Mouse (Mus musculus): ENCODE results near the gene Epas1. TPM values are rescaled to one million over a fixed set of nuclear protein-coding genes. Genes with fewer than 3 reads are reported as not detected.

Gene Epas1
- polyA plus RNA-seq, 1 experiment from 2014 or later = 5.1 TPM

DNA sequence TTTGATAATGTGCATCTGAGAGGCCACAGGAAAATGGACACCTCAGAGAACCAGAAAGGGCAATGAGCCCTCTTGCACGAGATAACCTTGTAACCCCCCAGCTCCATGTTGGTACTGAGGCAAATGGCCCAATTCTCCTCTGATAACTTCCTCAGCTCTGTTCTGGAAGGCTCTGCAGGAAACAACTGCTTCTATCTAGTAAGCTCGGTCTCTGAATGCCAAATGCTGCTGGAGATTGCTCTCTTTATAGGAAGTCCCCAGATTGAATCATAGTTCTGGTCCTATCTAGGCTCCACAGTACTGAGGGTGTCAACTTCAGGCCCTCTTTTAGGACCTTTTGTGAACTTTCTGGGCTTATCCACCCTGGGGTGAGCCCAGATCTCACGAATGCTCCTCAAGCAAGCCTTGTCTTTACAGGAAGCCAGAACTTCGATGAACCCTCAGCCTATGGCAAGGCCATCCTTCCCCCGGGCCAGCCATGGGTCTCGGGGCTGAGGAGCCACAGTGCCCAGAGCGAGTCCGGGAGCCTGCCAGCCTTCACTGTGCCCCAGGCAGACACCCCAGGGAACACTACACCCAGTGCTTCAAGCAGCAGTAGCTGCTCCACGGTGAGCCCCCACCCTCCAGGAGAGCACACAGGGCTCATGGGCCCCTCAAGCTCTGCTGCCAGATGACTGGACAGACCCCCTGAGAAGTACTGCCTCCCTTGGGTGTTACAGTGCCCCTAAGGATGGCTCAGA lies 71.8 kb downstream of the Epas1 start:
- no peaks in the 10 kb centered on the region for H3K4me1 ChIP-seq
- H3K9me3 ChIP-seq = no peaks in the 10 kb centered on the region
- no peak overlapping the region for H3K4me3 ChIP-seq
- ATAC-seq (replicated peaks) = no peak
- no peaks in the 10 kb centered on the region for H3K27me3 ChIP-seq (replicated peaks)
- no peaks in the 10 kb centered on the region for H3K36me3 ChIP-seq (replicated peaks)
- no peak overlapping the region for H3K9ac ChIP-seq
- H3K27ac ChIP-seq = no peak overlapping the region
- no peak overlapping the region for H3K4me2 ChIP-seq
- WGBS = 89% methylated on average over 9 of the region's 9 CpGs

- H3K36me3 ChIP-seq (replicated peaks) = no peaks in the 10 kb centered on the region
- H3K9me3 ChIP-seq = no peaks in the 10 kb centered on the region
- no peaks in the 10 kb centered on the region for H3K27me3 ChIP-seq (replicated peaks)
- H3K27ac ChIP-seq = no peak overlapping the region
- no peak overlapping the region for H3K4me2 ChIP-seq
- H3K4me1 ChIP-seq = no peaks in the 10 kb centered on the region
- WGBS = 91% methylated on average over 17 of the region's 17 CpGs
- no peak for ATAC-seq (replicated peaks)
- H3K9ac ChIP-seq = no peak overlapping the region
- no peak overlapping the region for H3K4me3 ChIP-seq
Measured at GRCm38 (mm10) chr17:86826376-86826775, 72.9 kb downstream of the Epas1 start.

DNA sequence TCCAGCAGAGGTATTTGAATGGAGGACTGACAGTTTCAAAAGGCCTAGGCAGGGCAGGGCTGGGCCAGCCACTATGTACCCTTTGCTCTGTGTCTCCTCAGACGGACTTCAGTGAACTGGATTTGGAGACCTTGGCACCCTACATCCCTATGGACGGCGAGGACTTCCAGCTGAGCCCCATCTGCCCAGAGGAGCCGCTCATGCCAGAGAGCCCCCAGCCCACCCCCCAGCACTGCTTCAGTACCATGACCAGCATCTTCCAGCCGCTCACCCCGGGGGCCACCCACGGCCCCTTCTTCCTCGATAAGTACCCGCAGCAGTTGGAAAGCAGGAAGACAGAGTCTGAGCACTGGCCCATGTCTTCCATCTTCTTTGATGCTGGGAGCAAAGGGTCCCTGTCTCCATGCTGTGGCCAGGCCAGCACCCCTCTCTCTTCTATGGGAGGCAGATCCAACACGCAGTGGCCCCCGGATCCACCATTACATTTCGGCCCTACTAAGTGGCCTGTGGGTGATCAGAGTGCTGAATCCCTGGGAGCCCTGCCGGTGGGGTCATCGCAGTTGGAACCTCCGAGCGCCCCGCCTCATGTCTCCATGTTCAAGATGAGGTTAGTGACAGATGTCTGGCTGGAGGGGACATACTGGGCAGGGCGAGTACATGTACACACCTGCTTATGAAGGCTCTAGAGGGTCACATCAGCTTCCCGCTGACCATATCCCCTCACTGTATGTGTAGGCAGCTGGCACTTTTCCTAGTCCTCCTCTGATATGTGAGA lies 74.1 kb downstream of the Epas1 start:
- no peaks in the 10 kb centered on the region for H3K4me1 ChIP-seq
- H3K9me3 ChIP-seq = no peaks in the 10 kb centered on the region
- no peak overlapping the region for H3K27ac ChIP-seq
- 92% methylated on average over 19 of the region's 19 CpGs for WGBS
- no peak overlapping the region for H3K4me3 ChIP-seq
- no peaks in the 10 kb centered on the region for H3K27me3 ChIP-seq (replicated peaks)
- no peak for ATAC-seq (replicated peaks)
- no peak overlapping the region for H3K4me2 ChIP-seq
- H3K36me3 ChIP-seq (replicated peaks) = no peaks in the 10 kb centered on the region
- H3K9ac ChIP-seq = no peak overlapping the region

DNA sequence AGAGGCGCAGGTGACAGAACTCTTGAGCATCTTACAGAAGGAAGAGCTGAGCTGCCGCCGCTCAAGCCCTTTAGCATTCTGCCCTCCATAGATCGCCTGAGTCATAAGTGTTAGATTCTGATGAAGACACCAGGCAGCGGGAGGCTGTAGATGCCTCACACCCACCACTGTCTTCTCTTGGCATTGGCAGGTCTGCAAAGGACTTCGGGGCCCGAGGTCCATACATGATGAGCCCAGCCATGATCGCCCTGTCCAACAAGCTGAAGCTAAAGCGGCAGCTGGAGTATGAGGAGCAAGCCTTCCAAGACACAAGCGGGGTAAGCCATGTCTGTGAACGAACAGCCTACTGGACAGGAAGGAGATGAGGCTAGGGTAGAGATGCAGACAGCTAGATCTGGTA lies 75.0 kb downstream of the Epas1 start:
- H3K4me3 ChIP-seq = no peak overlapping the region
- H3K4me1 ChIP-seq = no peaks in the 10 kb centered on the region
- no peak overlapping the region for H3K9ac ChIP-seq
- H3K9me3 ChIP-seq = no peaks in the 10 kb centered on the region
- H3K36me3 ChIP-seq (replicated peaks) = no peaks in the 10 kb centered on the region
- H3K4me2 ChIP-seq = no peak overlapping the region
- ATAC-seq (replicated peaks) = no peak
- no peak overlapping the region for H3K27ac ChIP-seq
- 95% methylated on average over 11 of the region's 11 CpGs for WGBS
- no peaks in the 10 kb centered on the region for H3K27me3 ChIP-seq (replicated peaks)

DNA sequence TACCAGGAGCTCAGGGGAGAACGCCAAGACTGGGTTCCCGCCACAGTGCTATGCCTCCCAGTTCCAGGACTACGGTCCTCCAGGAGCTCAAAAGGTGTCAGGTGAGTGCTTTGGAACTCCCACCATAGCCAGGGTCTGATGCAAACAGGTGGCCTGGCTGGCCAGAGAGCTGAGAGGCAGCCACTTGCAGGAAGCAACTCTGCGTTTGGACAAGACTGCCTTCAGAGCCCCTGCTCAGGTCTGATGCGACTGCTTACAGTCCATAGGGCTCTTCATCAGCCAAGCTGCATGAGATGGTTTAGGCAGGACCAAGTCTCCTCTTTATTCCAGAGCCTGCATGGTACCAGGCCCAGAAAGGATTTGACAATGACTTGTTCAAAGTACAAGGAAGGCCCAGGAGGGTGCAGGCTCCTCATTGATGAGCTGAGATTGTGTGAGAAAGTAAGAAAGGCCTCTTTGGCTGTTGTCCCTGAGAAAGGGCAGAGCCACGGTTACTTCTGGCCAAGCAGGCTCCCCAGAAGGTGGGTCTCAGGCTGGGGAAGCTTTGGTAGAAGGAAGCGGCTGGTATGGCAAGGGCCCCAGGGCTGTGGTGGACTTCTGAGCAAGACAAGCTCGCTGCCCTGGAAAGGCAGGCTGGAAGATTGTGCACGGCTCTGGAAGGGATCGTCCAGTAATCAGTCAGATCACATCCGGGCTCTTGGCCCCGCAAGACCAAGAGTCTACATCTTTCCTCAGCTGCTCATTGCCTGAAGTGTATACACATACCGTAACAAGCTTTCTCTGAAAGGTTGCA lies 76.1 kb downstream of the Epas1 start:
- H3K9ac ChIP-seq = no peak overlapping the region
- H3K27me3 ChIP-seq (replicated peaks) = no peaks in the 10 kb centered on the region
- H3K4me1 ChIP-seq = no peaks in the 10 kb centered on the region
- H3K9me3 ChIP-seq = no peaks in the 10 kb centered on the region
- no peak overlapping the region for H3K4me3 ChIP-seq
- WGBS = 94% methylated on average over 13 of the region's 13 CpGs
- H3K4me2 ChIP-seq = no peak overlapping the region
- H3K36me3 ChIP-seq (replicated peaks) = no peaks in the 10 kb centered on the region
- no peak overlapping the region for H3K27ac ChIP-seq
- no peak for ATAC-seq (replicated peaks)

DNA sequence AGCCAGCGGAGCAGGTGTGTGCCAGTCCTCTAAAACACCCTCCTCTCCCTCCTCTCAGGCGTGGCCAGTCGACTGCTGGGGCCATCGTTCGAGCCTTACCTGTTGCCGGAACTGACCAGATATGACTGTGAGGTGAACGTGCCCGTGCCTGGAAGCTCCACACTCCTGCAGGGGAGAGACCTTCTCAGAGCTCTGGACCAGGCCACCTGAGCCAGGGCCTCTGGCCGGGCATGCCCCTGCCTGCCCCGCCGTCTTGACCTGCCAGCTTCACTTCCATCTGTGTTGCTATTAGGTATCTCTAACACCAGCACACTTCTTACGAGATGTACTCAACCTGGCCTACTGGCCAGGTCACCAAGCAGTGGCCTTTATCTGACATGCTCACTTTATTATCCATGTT lies 77.4 kb downstream of the Epas1 start:
- no peak for ATAC-seq (replicated peaks)
- no peak overlapping the region for H3K4me3 ChIP-seq
- no peaks in the 10 kb centered on the region for H3K9me3 ChIP-seq
- no peak overlapping the region for H3K4me2 ChIP-seq
- no peaks in the 10 kb centered on the region for H3K36me3 ChIP-seq (replicated peaks)
- H3K4me1 ChIP-seq = no peaks in the 10 kb centered on the region
- H3K27me3 ChIP-seq (replicated peaks) = no peaks in the 10 kb centered on the region
- H3K27ac ChIP-seq = no peak overlapping the region
- H3K9ac ChIP-seq = no peak overlapping the region
- 93% methylated on average over 12 of the region's 12 CpGs for WGBS

GRCm38 (mm10) chr17:86832562-86833327 lies 79.2 kb downstream of the Epas1 start:
- Histone ChIP-seq H3K4me3 (no peak overlapping the region), H3K27ac (no peak overlapping the region), H3K4me1 (no peaks in the 10 kb centered on the region), H3K27me3 (replicated peaks) (no peaks in the 10 kb centered on the region), H3K36me3 (replicated peaks) (no peaks in the 10 kb centered on the region), H3K9me3 (no peaks in the 10 kb centered on the region), H3K4me2 (no peak overlapping the region), H3K9ac (no peak overlapping the region)
- no peak for ATAC-seq (replicated peaks)
- WGBS = 68% methylated on average over 19 of the region's 19 CpGs

GRCm38 (mm10) chr17:86833945-86834344 lies 80.4 kb downstream of the Epas1 start:
- H3K9me3 ChIP-seq = no peaks in the 10 kb centered on the region
- no peak for ATAC-seq (replicated peaks)
- no peak overlapping the region for H3K27ac ChIP-seq
- WGBS = 94% methylated on average over 10 of the region's 10 CpGs
- no peak overlapping the region for H3K9ac ChIP-seq
- no peaks in the 10 kb centered on the region for H3K4me1 ChIP-seq
- H3K27me3 ChIP-seq (replicated peaks) = no peaks in the 10 kb centered on the region
- no peak overlapping the region for H3K4me2 ChIP-seq
- no peaks in the 10 kb centered on the region for H3K36me3 ChIP-seq (replicated peaks)
- H3K4me3 ChIP-seq = no peak overlapping the region

GRCm38 (mm10) chr17:86839308-86839707 lies 85.8 kb downstream of the Epas1 start:
- no peak for ATAC-seq (replicated peaks)
- 54% methylated on average over 5 of the region's 5 CpGs for WGBS
- Histone ChIP-seq H3K9me3 (no peaks in the 10 kb centered on the region), H3K27me3 (replicated peaks) (no peaks in the 10 kb centered on the region), H3K4me2 (no peak overlapping the region), H3K4me1 (no peaks in the 10 kb centered on the region), H3K9ac (no peak overlapping the region), H3K4me3 (no peak overlapping the region), H3K27ac (no peak overlapping the region), H3K36me3 (replicated peaks) (no peaks in the 10 kb centered on the region)

DNA sequence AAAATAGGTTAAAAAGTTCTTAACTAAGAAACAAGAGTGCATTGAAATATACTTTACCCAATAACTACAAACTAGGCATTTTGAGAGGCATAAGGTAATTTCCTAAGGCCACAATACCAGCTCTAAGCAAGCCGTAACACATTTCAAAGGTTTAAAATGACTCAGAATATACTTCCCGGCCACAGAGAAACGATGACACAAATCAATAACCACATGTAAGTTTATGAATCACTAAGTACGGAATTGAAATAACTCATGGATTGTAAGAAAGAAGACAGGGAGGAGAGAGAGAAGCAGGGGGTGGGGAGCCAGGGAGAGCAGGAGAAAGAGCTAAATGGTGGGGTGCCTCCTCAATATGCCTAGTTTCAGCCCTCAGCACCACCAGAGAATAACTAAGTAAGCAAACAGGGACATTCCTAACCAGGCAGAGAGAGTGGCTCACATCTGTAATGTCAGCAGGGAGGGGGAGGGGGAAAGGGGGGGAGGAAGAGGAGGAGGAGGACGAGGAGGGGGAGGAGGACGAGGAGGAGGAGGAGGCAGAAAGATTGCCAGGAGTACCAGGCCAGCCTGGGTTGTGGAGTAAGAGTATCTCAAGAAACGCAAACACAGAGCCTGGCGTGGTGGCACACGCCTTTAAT lies 97.3 kb downstream of the Epas1 start:
- Histone ChIP-seq H3K9ac (no peak overlapping the region), H3K9me3 (no peaks in the 10 kb centered on the region), H3K27ac (no peak overlapping the region), H3K4me3 (no peak overlapping the region), H3K27me3 (replicated peaks) (no peaks in the 10 kb centered on the region), H3K4me2 (no peak overlapping the region), H3K4me1 (no peaks in the 10 kb centered on the region), H3K36me3 (replicated peaks) (no peaks in the 10 kb centered on the region)
- 68% methylated on average over 9 of the region's 9 CpGs for WGBS
- ATAC-seq (replicated peaks) = no peak

DNA sequence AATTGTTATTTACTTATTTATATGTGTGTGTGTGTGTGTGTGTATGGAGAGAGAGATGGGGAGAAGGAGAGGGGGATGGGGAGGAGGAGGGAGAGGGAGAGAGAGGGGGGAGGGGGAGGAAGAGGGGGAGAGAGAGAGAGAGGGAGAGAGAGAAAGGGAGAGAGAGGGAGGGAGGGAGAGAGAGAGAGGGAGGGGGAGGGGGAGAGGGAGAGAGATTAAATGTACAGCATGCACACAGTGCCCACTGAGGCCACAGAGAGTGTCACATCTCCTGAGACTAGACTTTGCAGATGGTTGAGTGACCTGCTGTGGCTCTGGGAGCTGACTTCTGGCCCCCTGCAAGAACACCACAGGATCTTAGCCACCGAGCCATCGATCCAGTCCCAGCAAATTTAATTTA lies 98.3 kb downstream of the Epas1 start:
- WGBS = 84% methylated on average over 2 of the region's 2 CpGs
- H3K4me1 ChIP-seq = no peaks in the 10 kb centered on the region
- H3K27ac ChIP-seq = no peak overlapping the region
- no peak overlapping the region for H3K9ac ChIP-seq
- ATAC-seq (replicated peaks) = no peak
- no peak overlapping the region for H3K4me3 ChIP-seq
- H3K36me3 ChIP-seq (replicated peaks) = no peaks in the 10 kb centered on the region
- H3K27me3 ChIP-seq (replicated peaks) = no peaks in the 10 kb centered on the region
- no peak overlapping the region for H3K4me2 ChIP-seq
- no peaks in the 10 kb centered on the region for H3K9me3 ChIP-seq

Measured in midbrain, embryonic 15.5 days (tissue).